Mouse (Mus musculus): ENCODE data around the gene Arvcf. TPM values are rescaled to one million over a fixed set of nuclear protein-coding genes. Genes with fewer than 3 reads are reported as not detected.

Gene Arvcf
- polyA plus RNA-seq, 1 experiment from 2014 or later, result 85.2 TPM

DNA sequence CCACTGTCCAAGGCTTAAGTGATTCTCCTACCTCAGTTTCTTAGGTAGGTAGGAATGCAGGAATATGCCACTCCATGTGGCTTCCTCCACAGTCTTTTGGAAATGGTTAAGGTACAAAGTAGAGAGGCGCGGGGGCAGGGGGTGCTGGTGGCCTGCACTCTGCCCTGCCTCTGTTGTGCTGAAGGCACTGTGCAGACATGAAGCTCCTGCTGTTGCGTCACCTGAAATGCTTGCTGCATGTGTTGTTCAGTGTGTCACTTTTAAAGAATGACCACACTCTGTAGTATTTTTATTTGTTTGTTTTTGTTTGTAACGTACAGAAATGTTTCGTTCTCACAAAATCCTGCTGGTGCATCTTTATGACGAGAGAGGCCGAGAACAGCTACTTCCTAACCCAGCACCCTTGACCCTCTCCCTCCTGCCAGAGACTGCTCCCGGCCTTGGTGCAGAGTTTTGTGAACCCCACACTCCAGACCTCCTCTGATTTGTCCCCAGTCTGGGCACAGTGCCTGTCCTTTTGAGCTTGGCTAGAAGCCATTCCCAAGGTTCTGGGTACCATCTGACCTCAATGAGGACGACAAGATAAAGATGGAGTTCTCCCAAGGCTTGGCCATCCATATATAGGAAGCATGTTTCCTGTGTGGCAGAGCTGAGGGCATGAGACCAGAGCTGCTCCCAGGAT lies 35.2 kb downstream of the Arvcf start:
- H3K4me1 ChIP-seq (replicated peaks), result peaks cover 97% of the 10 kb centered on the region
- no peak overlapping the region for H3K4me3 ChIP-seq
- WGBS, result 74% methylated on average over 9 of the region's 9 CpGs
- no peak overlapping the region for H3K4me2 ChIP-seq
- no peaks in the 10 kb centered on the region for H3K9me3 ChIP-seq
- H3K27ac ChIP-seq (replicated peaks), result peak overlapping the region; percentile 54
- no peak for ATAC-seq (ENCODE audit: low read depth)
- H3K36me3 ChIP-seq, result no peaks in the 10 kb centered on the region
- H3K9ac ChIP-seq, result no peak overlapping the region
- H3K27me3 ChIP-seq, result no peaks in the 10 kb centered on the region

DNA sequence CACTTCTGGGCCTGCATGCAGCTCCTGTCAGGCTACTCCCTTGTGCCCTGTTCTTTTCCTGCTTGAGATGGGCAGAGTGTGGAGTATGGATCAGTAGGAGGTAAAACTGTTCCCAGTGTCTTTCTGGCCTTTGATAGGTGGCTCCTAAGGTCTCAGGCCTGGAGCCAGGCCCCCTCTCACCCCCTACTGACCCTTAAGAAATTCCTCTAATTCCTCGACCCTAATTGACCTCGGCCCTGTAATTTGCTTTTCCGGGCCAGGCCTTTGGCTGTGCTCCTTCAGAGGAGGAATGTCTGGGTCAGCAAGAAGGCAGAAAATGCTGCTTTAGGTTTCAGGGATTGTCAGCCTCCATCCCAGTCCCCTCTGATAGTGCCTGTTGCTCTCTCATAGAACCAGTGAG lies 35.8 kb downstream of the Arvcf start:
- no peak for ATAC-seq (ENCODE audit: low read depth)
- no peaks in the 10 kb centered on the region for H3K9me3 ChIP-seq
- no peaks in the 10 kb centered on the region for H3K36me3 ChIP-seq
- H3K4me2 ChIP-seq, result no peak overlapping the region
- peaks cover 98% of the 10 kb centered on the region for H3K4me1 ChIP-seq (replicated peaks)
- H3K4me3 ChIP-seq, result no peak overlapping the region
- peak overlapping the region; percentile 54 for H3K27ac ChIP-seq (replicated peaks)
- 10% methylated on average over 3 of the region's 3 CpGs for WGBS
- H3K27me3 ChIP-seq, result no peaks in the 10 kb centered on the region
- no peak overlapping the region for H3K9ac ChIP-seq

DNA sequence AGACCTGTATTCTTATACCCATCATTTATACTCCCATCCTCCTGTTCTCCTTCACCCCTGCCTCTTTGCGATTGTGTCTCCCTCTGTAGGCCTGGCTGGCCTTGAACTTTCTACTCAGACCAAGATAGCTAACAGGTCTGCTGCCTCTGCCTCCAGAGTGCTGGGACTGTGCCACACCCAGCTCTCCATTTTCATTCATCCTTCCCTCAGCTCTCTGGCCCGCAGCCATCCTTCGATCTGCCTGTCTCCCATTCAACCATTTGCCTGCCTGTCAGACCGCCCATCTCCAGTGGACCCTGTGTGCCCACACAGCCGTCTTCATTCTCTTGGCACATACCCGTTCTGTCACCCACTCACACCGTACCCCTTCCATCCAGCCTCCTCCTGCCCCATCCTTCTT lies 36.2 kb downstream of the Arvcf start:
- H3K4me1 ChIP-seq (replicated peaks), result peaks cover 98% of the 10 kb centered on the region
- peak overlapping the region; percentile 54 for H3K27ac ChIP-seq (replicated peaks)
- no peaks in the 10 kb centered on the region for H3K9me3 ChIP-seq
- H3K9ac ChIP-seq, result peak overlapping the region; percentile 12; the same call in 1 of the 2 replicates
- H3K27me3 ChIP-seq, result no peaks in the 10 kb centered on the region
- no peak overlapping the region for H3K4me2 ChIP-seq
- 59% methylated on average over 7 of the region's 7 CpGs for WGBS
- ATAC-seq (ENCODE audit: low read depth), result no peak
- no peaks in the 10 kb centered on the region for H3K36me3 ChIP-seq
- no peak overlapping the region for H3K4me3 ChIP-seq

DNA sequence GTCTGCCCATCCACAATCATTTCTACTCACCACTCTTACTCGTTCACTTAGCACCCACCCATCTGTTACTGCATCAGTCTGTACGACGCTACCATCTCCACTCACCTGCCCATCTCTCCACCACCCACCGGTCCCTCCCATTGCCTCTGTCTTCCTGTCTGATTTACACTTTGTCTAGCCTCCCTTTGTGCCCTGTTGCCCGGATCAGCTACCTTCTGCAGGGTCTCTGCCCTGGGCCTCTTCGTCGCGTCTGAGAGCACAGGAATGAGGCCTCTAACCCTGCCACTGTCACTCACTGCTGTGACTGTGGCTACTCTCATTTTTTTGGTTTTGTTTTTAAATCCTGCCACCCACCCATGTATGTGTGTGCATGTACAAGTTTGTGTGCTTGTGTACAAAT lies 36.7 kb downstream of the Arvcf start:
- WGBS, result 52% methylated on average over 8 of the region's 8 CpGs
- Histone ChIP-seq H3K9ac (peak overlapping the region; percentile 12; the same call in 1 of the 2 replicates), H3K27me3 (no peaks in the 10 kb centered on the region), H3K36me3 (no peaks in the 10 kb centered on the region), H3K27ac (replicated peaks) (peak overlapping the region; percentile 54; the same call in 1 of the 2 replicates), H3K4me1 (replicated peaks) (peaks cover 98% of the 10 kb centered on the region), H3K4me2 (no peak overlapping the region), H3K9me3 (no peaks in the 10 kb centered on the region), H3K4me3 (no peak overlapping the region)
- no peak for ATAC-seq (ENCODE audit: low read depth)

DNA sequence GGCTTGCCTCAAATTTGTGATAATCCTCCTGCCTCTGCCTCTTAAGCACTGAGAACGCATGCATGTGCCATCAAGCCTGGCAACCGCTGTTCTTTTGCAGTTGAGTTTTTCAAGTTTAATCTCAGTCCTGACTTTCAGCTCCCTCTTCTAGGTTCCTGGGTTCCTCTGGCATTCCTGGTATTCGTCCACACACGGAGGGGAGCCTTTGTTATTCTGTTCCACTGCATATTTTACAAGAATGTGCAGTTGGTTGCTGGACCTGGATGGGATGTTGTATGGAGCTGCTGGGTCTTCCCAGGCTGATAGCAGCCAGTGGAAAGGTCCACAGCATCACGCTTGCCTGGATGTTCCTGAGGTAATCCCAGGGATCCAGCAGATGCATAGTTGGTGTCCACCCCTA lies 37.4 kb downstream of the Arvcf start:
- no peak for ATAC-seq (ENCODE audit: low read depth)
- H3K9ac ChIP-seq, result no peak overlapping the region
- WGBS, result 70% methylated on average over 5 of the region's 5 CpGs

DNA sequence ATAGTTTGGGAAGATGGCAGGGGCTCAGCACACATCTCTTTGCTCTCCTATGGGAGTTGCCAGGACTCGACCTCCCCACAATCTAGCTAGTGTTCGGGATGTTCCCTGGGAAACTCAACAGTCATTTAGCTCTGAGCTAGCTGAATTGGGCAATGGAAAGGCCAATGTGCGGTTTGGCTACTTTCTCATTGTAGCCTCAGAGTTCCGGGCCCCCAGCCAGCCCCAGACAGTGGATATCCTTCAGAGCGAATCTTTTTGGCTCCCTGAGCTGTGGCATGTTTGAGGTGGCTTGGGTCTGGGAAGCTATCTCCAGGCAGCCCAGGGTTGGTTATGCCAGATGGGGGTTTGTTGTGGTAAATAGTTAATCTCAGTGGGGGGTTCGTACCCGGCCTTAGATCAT lies 38.5 kb downstream of the Arvcf start:
- no peak overlapping the region for H3K9ac ChIP-seq
- H3K9me3 ChIP-seq, result no peaks in the 10 kb centered on the region
- no peak for ATAC-seq (ENCODE audit: low read depth)
- H3K27ac ChIP-seq (replicated peaks), result peak overlapping the region; percentile 81
- peaks cover 95% of the 10 kb centered on the region for H3K4me1 ChIP-seq (replicated peaks)
- H3K27me3 ChIP-seq, result no peaks in the 10 kb centered on the region
- no peaks in the 10 kb centered on the region for H3K36me3 ChIP-seq
- H3K4me3 ChIP-seq, result no peak overlapping the region
- no peak overlapping the region for H3K4me2 ChIP-seq
- WGBS, result 67% methylated on average over 7 of the region's 7 CpGs

More for the DNA sequence above, 37.4 kb downstream of the Arvcf start:
- no peak overlapping the region for H3K27ac ChIP-seq (replicated peaks)
- H3K4me3 ChIP-seq, result no peak overlapping the region
- H3K9me3 ChIP-seq, result no peaks in the 10 kb centered on the region
- no peaks in the 10 kb centered on the region for H3K27me3 ChIP-seq
- no peaks in the 10 kb centered on the region for H3K36me3 ChIP-seq
- H3K4me1 ChIP-seq (replicated peaks), result peaks cover 98% of the 10 kb centered on the region
- no peak overlapping the region for H3K4me2 ChIP-seq

DNA sequence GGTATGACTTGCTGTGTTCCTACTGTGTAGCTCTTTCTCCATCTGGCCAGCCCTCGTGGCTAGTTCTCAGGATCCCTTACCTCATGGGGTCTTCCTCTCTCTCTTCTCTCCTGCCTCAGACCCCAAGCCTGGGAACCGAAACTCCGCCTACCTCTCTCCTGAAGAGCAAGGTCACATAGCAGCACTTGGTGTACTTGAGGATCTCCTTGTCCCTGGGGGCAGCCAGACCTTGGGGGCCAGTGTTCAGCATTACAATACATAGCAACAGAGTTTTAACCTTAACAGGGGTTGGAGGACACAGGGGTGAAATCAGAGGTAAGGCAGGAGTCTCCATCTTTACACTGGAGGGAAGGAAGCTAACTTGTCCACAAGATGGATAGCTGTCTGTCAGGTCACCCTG lies 39.0 kb downstream of the Arvcf start:
- peak overlapping the region; percentile 81 for H3K27ac ChIP-seq (replicated peaks)
- no peak for ATAC-seq (ENCODE audit: low read depth)
- H3K27me3 ChIP-seq, result no peaks in the 10 kb centered on the region
- WGBS, result 63% methylated on average over 3 of the region's 3 CpGs
- H3K4me3 ChIP-seq, result no peak overlapping the region
- H3K36me3 ChIP-seq, result no peaks in the 10 kb centered on the region
- no peak overlapping the region for H3K4me2 ChIP-seq
- no peaks in the 10 kb centered on the region for H3K9me3 ChIP-seq
- H3K9ac ChIP-seq, result 0 out of 2 replicates have a peak overlapping the region, but pooled peaks have one; percentile 31
- peaks cover 94% of the 10 kb centered on the region for H3K4me1 ChIP-seq (replicated peaks)

DNA sequence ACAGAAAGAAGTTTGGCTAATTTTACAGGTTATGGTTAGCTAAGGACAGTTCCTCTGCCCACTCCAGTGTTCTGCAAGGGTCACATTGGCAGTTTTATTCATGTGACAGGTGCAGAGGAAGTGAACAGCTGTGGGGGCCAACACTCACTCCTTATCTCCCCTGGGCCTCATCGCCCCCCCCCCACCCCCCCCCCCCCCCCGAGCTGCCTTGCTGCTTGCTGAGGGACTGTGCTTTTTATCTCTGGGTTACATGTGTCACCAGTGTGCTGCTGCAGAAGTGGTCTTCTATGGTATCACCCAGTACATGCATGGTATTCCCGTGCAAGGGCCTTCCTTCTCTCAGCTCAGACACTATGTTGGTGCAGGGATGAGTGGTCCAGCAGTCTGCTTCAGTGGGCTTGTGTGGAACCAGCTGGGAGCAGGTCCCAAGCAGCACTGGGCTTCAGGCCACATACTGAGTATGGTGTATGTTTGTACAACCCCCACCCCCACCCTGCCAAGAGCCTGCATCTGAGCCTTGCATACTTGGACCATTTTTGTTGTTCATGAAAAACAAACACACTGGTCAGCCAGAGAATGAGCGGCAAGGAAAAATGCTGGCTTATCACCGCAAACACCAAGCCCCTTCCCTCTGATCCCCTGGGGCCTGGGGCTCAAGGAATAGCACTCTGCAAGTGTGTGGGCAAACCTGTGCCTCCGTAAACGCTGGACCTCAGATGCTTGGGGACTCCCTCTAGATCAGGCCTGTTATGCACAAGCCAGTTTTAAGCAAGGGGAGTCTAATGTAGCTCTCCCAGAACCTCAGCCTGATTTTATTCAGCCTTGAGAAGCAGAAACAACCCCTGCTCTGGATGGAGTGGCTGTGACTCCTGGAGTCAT lies 40.0 kb downstream of the Arvcf start:
- H3K4me2 ChIP-seq, result no peak overlapping the region
- 40% methylated on average over 6 of the region's 7 CpGs for WGBS
- no peak for ATAC-seq (ENCODE audit: low read depth)
- H3K27ac ChIP-seq (replicated peaks), result peak overlapping the region; percentile 81
- peaks cover 92% of the 10 kb centered on the region for H3K4me1 ChIP-seq (replicated peaks)
- H3K4me3 ChIP-seq, result no peak overlapping the region
- H3K36me3 ChIP-seq, result no peaks in the 10 kb centered on the region
- H3K9ac ChIP-seq, result peak overlapping the region; percentile 46
- no peaks in the 10 kb centered on the region for H3K9me3 ChIP-seq
- no peaks in the 10 kb centered on the region for H3K27me3 ChIP-seq

DNA sequence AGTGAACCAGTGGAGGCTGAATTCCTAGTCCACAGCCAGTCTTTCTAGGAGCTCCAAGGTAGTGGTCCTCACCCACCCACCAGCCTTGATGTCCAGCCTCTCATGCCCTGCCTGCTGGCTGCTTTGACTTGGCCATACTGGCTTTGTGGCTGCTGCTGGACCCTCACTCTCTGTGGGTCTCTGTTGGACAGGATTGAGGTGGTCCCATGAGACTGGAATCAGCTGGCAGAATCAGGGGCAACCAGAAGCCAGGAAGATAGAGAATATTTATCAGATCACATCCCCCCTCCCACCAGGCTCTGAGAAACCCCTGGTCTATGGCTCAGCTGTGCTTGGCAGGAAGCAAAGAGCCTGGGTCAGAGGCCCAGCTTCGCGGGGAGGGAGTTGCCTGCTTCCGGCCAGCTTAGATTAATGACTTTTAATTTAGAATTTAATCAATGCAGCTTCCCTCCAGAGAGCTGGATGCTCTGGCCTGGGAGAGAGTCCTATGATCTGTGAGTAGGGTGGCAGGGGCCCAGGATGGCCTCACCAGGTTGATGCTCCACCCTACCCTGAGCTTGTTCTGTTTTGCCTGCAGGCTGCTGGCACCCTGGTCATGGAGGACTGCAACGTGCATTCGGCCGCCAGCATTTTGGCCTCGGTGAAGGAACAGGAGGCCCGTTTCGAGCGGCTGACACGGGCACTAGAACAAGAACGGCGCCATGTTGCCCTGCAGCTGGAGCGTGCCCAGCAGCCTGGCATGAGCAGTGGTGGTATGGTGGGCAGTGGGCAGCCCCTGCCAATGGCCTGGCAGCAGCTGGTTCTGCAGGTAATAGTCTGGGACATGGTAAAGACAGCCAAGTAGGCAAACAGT lies 40.8 kb downstream of the Arvcf start:
- no peak overlapping the region for H3K4me3 ChIP-seq
- no peak for ATAC-seq (ENCODE audit: low read depth)
- no peak overlapping the region for H3K4me2 ChIP-seq
- no peaks in the 10 kb centered on the region for H3K27me3 ChIP-seq
- H3K9ac ChIP-seq, result peak overlapping the region; percentile 46; the same call in 1 of the 2 replicates
- H3K4me1 ChIP-seq (replicated peaks), result peaks cover 92% of the 10 kb centered on the region
- WGBS, result 65% methylated on average over 14 of the region's 14 CpGs
- H3K9me3 ChIP-seq, result no peaks in the 10 kb centered on the region
- peak overlapping the region; percentile 81 for H3K27ac ChIP-seq (replicated peaks)
- no peaks in the 10 kb centered on the region for H3K36me3 ChIP-seq

DNA sequence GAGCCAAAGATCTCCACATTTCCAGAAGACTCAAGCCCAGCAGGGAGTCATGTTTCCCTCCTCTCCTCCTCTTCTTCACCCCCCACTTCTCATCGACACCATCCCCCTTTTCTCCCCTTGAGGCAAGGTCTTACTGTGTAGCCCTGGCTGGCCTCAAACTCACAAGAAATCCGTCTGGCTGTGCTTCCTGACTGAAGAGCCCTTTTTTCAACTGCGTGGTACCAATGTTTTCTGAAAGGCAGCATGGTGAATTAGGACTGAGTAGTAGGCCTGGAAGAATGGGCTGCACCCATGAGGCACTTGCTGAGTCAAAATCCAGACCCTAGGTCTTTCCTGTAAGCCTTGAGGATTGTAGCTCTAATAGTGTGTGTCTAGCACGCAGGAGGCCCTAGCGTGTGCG lies 42.4 kb downstream of the Arvcf start:
- Histone ChIP-seq H3K4me3 (no peak overlapping the region), H3K27ac (replicated peaks) (no peak overlapping the region), H3K36me3 (no peaks in the 10 kb centered on the region), H3K9me3 (no peaks in the 10 kb centered on the region), H3K4me2 (no peak overlapping the region), H3K27me3 (no peaks in the 10 kb centered on the region), H3K4me1 (replicated peaks) (peaks cover 92% of the 10 kb centered on the region), H3K9ac (no peak overlapping the region)
- 74% methylated on average over 6 of the region's 6 CpGs for WGBS
- no peak for ATAC-seq (ENCODE audit: low read depth)

DNA sequence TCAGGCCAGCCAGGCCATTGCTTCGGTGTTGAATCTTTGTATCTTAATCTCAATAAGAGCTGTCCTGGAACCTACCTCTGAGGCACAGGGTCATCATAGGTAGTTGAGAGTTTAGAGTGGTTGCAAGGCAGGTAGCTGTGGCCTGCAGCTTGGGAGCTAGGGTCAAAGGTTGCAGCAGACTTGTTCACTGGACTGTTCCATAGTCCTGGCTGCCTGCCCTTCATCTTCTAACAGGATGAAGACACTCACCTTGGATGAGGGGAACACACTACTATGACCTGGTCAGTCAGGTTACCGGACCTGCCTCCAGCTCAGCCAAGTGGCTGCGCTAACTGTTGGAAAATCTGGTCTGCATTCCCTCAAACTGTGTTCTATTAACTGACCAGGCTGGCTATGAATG lies 43.1 kb downstream of the Arvcf start:
- Histone ChIP-seq H3K4me1 (replicated peaks) (peaks cover 94% of the 10 kb centered on the region), H3K4me3 (no peak overlapping the region), H3K36me3 (no peaks in the 10 kb centered on the region), H3K4me2 (no peak overlapping the region), H3K9ac (no peak overlapping the region), H3K27ac (replicated peaks) (no peak overlapping the region), H3K27me3 (no peaks in the 10 kb centered on the region), H3K9me3 (no peaks in the 10 kb centered on the region)
- 95% methylated on average over 3 of the region's 3 CpGs for WGBS
- ATAC-seq (ENCODE audit: low read depth), result no peak

DNA sequence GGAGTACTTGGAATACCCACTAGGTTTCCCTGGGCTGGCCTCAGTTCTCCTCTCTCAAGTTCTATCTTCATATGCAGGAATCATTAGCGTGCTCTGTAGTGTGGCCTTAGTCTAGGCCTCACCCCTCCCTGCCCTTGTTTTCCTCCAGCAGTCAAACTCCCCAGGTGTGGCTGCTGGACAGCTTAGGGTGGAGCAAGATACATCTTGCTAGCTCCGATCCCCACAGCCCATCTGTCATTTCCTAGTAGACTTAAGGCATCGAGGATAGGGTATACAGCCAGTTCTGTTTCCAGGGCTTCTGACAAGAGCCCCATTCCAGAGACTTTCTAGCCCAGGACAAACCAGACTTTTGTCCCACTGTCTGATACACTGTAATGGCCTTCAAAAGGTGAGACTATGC lies 43.7 kb downstream of the Arvcf start:
- no peaks in the 10 kb centered on the region for H3K27me3 ChIP-seq
- peak overlapping the region; percentile 75; the same call in 1 of the 2 replicates for H3K4me2 ChIP-seq
- peak overlapping the region; percentile 56; the same call in 1 of the 2 replicates for H3K4me3 ChIP-seq
- peaks cover 94% of the 10 kb centered on the region for H3K4me1 ChIP-seq (replicated peaks)
- H3K36me3 ChIP-seq, result peaks cover 3% of the 10 kb centered on the region
- H3K27ac ChIP-seq (replicated peaks), result peak overlapping the region; percentile 89
- H3K9ac ChIP-seq, result peak overlapping the region; percentile 79
- no peaks in the 10 kb centered on the region for H3K9me3 ChIP-seq
- 87% methylated on average over 3 of the region's 3 CpGs for WGBS
- no peak for ATAC-seq (ENCODE audit: low read depth)
